Comparison of ENCODE assay signal across 12 mouse cellular contexts in the genomic region with DNA sequence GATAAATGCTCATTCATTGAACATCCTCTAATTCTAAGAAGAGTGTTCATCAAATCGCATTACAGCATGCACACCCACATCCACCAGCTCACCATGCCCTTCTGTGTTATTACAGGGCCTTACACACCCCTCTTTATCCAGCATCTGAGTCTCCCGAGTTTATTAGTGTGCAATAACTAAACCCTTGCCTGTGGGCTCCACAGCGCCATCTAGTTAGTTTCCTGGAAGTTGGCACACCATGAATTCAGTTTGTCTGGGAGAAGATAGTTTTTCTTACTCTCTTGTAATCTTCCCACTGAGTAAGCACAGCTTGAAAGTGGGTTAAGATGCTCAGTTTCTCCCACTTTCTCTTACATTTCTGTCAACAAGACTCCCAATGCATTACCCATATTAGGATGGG.
DNase-seq lines count a peak whose midpoint lies in the region; ATAC-seq and TF ChIP-seq lines count a peak whose summit lies in the region.
"Had no signal": no experiment of that assay in that cellular context is flagged by ENCODE, and none has a peak within 500 bp of the region (broad histone marks: within the 10 kb centered on the region; RNA-seq: fewer than 3 reads in every experiment).

No protein-coding gene starts in this region.

- no peak for TF ChIP-seq POLR2A in heart, adult 2 months (IDR thresholded peaks at IDR 0.05; ENCODE audit: insufficient read depth, low read depth, low read length)

- no peaks in the 10 kb centered on the region for H3K79me2 ChIP-seq in heart, adult 2 months (replicated peaks; ENCODE audit: control insufficient read depth, insufficient read depth, low read length)

- peak; percentile 29 for TF ChIP-seq CTCF in heart, adult 2 months (IDR thresholded peaks at IDR 0.05)

- H3K4me1 ChIP-seq in heart, adult 2 months (ENCODE audit: control insufficient read depth, insufficient read depth, low read length) = no peaks in the 10 kb centered on the region
- H3K4me1 ChIP-seq in midbrain, embryonic 14.5 days (ENCODE audit: control insufficient read depth, insufficient read depth, low read length) = no peaks in the 10 kb centered on the region
- peaks cover 3% of the 10 kb centered on the region for H3K4me1 ChIP-seq in midbrain, embryonic 16.5 days (ENCODE audit: control insufficient read depth, insufficient read depth, low read length)
- no peaks in the 10 kb centered on the region for H3K4me1 ChIP-seq in forebrain, embryonic 11.5 days (replicated peaks; ENCODE audit: control insufficient read depth, insufficient read depth, low read length)
- H3K4me1 ChIP-seq: lung, embryonic 15.5 days; neural tube, embryonic 12.5 days had no signal

- H3K27me3 ChIP-seq in heart, adult 2 months (ENCODE audit: control insufficient read depth, insufficient read depth, low read length) = no peaks in the 10 kb centered on the region
- H3K27me3 ChIP-seq in midbrain, embryonic 14.5 days (ENCODE audit: control insufficient read depth, insufficient read depth, low read length) = no peaks in the 10 kb centered on the region
- no peaks in the 10 kb centered on the region for H3K27me3 ChIP-seq in midbrain, embryonic 16.5 days (ENCODE audit: control insufficient read depth, insufficient read depth, low read depth, low read length)
- no peaks in the 10 kb centered on the region for H3K27me3 ChIP-seq in forebrain, embryonic 11.5 days (ENCODE audit: control insufficient read depth, insufficient read depth, low read length)
- H3K27me3 ChIP-seq: embryonic facial prominence, embryonic 12.5 days; lung, embryonic 15.5 days; neural tube, embryonic 12.5 days had no signal

- ATAC-seq in midbrain, embryonic 14.5 days (ENCODE audit: low FRiP score, low TSS enrichment) = no peak
- ATAC-seq in midbrain, embryonic 16.5 days = no peak
- ATAC-seq in forebrain, embryonic 11.5 days (replicated peaks; ENCODE audit: low FRiP score) = no peak

- no peaks in the 10 kb centered on the region for H3K36me3 ChIP-seq in heart, adult 2 months (ENCODE audit: control insufficient read depth, insufficient read depth, low read length)
- no peaks in the 10 kb centered on the region for H3K36me3 ChIP-seq in midbrain, embryonic 14.5 days (ENCODE audit: control insufficient read depth, insufficient read depth, low read length)
- H3K36me3 ChIP-seq in midbrain, embryonic 16.5 days (ENCODE audit: control insufficient read depth, insufficient read depth, low read length) = no peaks in the 10 kb centered on the region
- H3K36me3 ChIP-seq in forebrain, embryonic 11.5 days (ENCODE audit: control insufficient read depth, insufficient read depth, low read length) = no peaks in the 10 kb centered on the region
- H3K36me3 ChIP-seq: embryonic facial prominence, embryonic 12.5 days; lung, embryonic 15.5 days; neural tube, embryonic 12.5 days had no signal

- 64% methylated on average over 3 of the region's 3 CpGs for WGBS in heart, adult 2 months
- WGBS in midbrain, embryonic 14.5 days = 66% methylated on average over 3 of the region's 3 CpGs
- 57% methylated on average over 3 of the region's 3 CpGs for WGBS in midbrain, embryonic 16.5 days
- 59% methylated on average over 3 of the region's 3 CpGs for WGBS in forebrain, embryonic 11.5 days

- no peak overlapping the region for H3K4me2 ChIP-seq in midbrain, embryonic 14.5 days (ENCODE audit: low read length)
- no peak overlapping the region for H3K4me2 ChIP-seq in midbrain, embryonic 16.5 days (ENCODE audit: low read length)
- H3K4me2 ChIP-seq in forebrain, embryonic 11.5 days (ENCODE audit: low read depth, low read length, severe bottlenecking) = no peak overlapping the region
- H3K4me2 ChIP-seq: embryonic facial prominence, embryonic 12.5 days; lung, embryonic 15.5 days; neural tube, embryonic 12.5 days had no signal

- H3K27ac ChIP-seq in heart, adult 2 months = no peak overlapping the region
- H3K27ac ChIP-seq in midbrain, embryonic 14.5 days (replicated peaks; ENCODE audit: low read depth, low read length) = no peak overlapping the region
- no peak overlapping the region for H3K27ac ChIP-seq in midbrain, embryonic 16.5 days (ENCODE audit: low read length)
- no peak overlapping the region for H3K27ac ChIP-seq in forebrain, embryonic 11.5 days (ENCODE audit: low read depth, low read length)
- H3K27ac ChIP-seq: embryonic facial prominence, embryonic 12.5 days; lung, embryonic 15.5 days; neural tube, embryonic 12.5 days had no signal

- no peak for DNase-seq in heart, adult 2 months
- DNase-seq in heart, adult 8-10 months (ENCODE audit: low spot score) = no peak
- peak; percentile 37 for DNase-seq in midbrain, embryonic 14.5 days
- DNase-seq in adrenal gland, postnatal 25 days = peak; percentile 33
- DNase-seq in mesoderm, embryonic 11.5 days (ENCODE audit: low read depth, low spot score) = peak; percentile 19
- DNase-seq in forebrain, embryonic 11.5 days (ENCODE audit: low spot score) = no peak
- no peak for DNase-seq in spleen, postnatal 4 days (ENCODE audit: low spot score in 2 of 2)
- DNase-seq: heart, postnatal 36 days had no signal

- TF ChIP-seq EP300 in heart, adult 2 months (IDR thresholded peaks at IDR 0.05; ENCODE audit: insufficient read depth, low read depth, low read length) = no peak

- intact Hi-C loops in heart, adult 2 months (cut with DNase I) = no loop called here

- H3K9me3 ChIP-seq in midbrain, embryonic 14.5 days (ENCODE audit: control insufficient read depth, low read length) = no peaks in the 10 kb centered on the region
- H3K9me3 ChIP-seq in midbrain, embryonic 16.5 days (replicated peaks; ENCODE audit: control insufficient read depth, low read length, poor library complexity, severe bottlenecking) = no peaks in the 10 kb centered on the region
- H3K9me3 ChIP-seq in forebrain, embryonic 11.5 days (ENCODE audit: control insufficient read depth, low read length) = no peaks in the 10 kb centered on the region
- H3K9me3 ChIP-seq: embryonic facial prominence, embryonic 12.5 days; lung, embryonic 15.5 days; neural tube, embryonic 12.5 days had no signal

- H3K4me3 ChIP-seq in heart, adult 2 months = no peak overlapping the region
- H3K4me3 ChIP-seq in midbrain, embryonic 14.5 days (replicated peaks; ENCODE audit: low read depth, low read length) = no peak overlapping the region
- no peak overlapping the region for H3K4me3 ChIP-seq in midbrain, embryonic 16.5 days (ENCODE audit: low read depth, low read length)
- H3K4me3 ChIP-seq in forebrain, embryonic 11.5 days (ENCODE audit: low read depth, low read length) = no peak overlapping the region
- H3K4me3 ChIP-seq: embryonic facial prominence, embryonic 12.5 days; lung, embryonic 15.5 days; neural tube, embryonic 12.5 days had no signal

- H3K9ac ChIP-seq in heart, adult 2 months (ENCODE audit: low read depth, low read length) = no peak overlapping the region
- no peak overlapping the region for H3K9ac ChIP-seq in midbrain, embryonic 14.5 days (replicated peaks; ENCODE audit: low read length)
- H3K9ac ChIP-seq in midbrain, embryonic 16.5 days (ENCODE audit: low read depth, low read length) = no peak overlapping the region
- no peak overlapping the region for H3K9ac ChIP-seq in forebrain, embryonic 11.5 days (ENCODE audit: low read length)
- H3K9ac ChIP-seq: embryonic facial prominence, embryonic 12.5 days; lung, embryonic 15.5 days; neural tube, embryonic 12.5 days had no signal

Comparison
In these comparisons a context has a peak if more than half of its experiments do, and no peak if none do; other contexts are left out.
1. DNase-seq: peak in midbrain, embryonic 14.5 days (single experiment), adrenal gland, postnatal 25 days (single experiment) and mesoderm, embryonic 11.5 days (single experiment); none in heart, adult 2 months (0 of 2), heart, adult 8-10 months (single experiment), forebrain, embryonic 11.5 days (single experiment) and spleen, postnatal 4 days (0 of 2).